Mouse (Mus musculus): Measurements from ENCODE around the gene Plppr5. TPM values are rescaled to one million over a fixed set of nuclear protein-coding genes. Genes with fewer than 3 reads are reported as not detected.

The Plppr5 gene
- total RNA-seq (2021), result 10 to 100 TPM; 51.5 to 52.9 TPM
- long read RNA-seq, experiment 1, full-length matches to known transcripts, result 49 of 61 reads
- long read RNA-seq, experiment 1, partial matches to known transcripts, result 1 of 61 reads
- long read RNA-seq, experiment 1, other reads (novel, unspliced or antisense), result 11 of 61 reads
- long read RNA-seq, experiment 2, full-length matches to known transcripts, result 63 of 72 reads
- long read RNA-seq, experiment 2, partial matches to known transcripts, result 3 of 72 reads
- long read RNA-seq, experiment 2, other reads (novel, unspliced or antisense), result 6 of 72 reads

GRCm38 (mm10) chr3:117574529-117575252 lies at the start of gene Plppr5:
TSS of gene Plppr5 (plus strand) at chr3:117574836.
- peak; percentile 56 to 69 for DNase-seq (ENCODE audit: low spot score in 2 of 2)
- intact Hi-C loops (cut with DNase I), result loop anchor here (5.0 to 10.0 kb wide), 3 partner anchors 53 to 420 kb away; no protein-coding TSS in a partner anchor

DNA sequence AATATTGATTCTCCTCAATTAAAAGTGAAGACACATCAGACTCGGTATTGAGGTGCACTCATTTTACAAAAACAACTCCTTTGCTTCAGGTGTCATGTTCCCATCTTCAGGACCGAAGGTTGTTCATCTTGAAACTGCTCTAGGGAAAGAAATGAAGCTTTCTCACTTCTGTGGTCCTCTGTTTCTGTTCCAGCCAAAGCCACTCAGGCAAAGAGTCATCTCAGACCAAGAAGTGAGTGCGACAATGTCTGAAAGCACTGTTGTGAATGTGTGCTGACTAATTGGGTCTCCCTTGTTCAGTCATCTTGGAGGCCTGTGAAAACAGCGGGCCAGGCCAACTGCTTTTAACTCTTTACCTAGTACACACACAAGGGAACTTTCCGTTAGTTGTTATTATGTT lies 24.7 kb upstream of the Plppr5 start:
- intact Hi-C loops (cut with DNase I), result no loop called here
- no peak for DNase-seq (ENCODE audit: low spot score in 2 of 2)

DNA sequence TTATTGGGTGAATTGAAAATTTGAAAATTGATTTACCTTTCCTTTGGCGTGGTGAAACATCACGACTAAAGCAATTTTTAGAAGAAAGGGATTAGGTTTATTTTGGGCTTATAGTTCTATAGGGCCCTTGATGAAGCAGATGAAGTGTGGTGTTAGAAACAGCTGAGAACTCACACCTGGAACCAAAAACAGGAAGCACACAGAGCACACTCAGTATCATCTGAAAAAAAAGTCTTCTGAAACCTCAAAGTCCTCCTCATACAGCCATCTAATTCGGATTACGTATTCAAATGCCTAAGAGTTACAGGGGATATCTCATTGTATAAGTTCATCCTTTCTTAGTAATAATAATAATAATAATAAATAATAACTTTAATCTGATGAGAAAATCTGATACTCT lies 24.1 kb upstream of the Plppr5 start:
- DNase-seq (ENCODE audit: low spot score in 2 of 2), result no peak
- intact Hi-C loops (cut with DNase I), result no loop called here

- DNase-seq (ENCODE audit: low spot score in 2 of 2), result no peak
- intact Hi-C loops (cut with DNase I), result no loop called here
Measured at GRCm38 (mm10) chr3:117556972-117557371, 17.7 kb upstream of the Plppr5 start.

DNA sequence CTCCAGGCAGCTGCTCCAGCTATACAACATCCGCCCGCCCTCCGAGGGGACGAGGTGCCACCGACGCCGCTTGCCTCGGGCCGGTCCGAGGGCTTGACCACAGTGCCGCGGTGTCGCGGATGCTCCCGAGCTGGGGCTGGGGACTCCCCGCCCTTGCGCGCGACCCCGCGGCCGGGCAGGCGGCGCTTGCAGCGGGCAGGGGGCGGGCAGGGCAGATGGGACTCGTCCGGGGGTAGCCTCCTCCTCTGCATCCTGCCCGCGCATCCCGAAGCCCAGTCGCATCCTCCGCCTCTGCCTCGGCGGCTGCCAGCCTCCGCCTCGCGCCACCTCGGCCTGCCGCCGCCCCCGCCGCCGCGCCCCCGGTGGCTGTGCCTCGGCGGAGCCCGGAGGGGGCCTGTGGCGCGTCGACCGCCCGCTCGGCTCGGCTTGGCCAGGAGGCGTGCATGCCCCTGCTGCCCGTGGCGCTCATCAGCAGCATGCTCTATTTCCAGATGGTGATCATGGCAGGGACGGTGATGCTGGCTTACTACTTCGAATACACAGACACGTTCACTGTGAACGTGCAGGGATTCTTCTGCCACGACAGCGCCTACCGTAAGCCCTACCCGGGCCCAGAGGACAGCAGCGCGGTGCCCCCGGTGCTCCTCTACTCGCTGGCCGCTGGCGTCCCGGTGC lies 754 bp downstream of the Plppr5 start:
- DNase-seq (ENCODE audit: low spot score in 2 of 2), result peak; percentile 51 to 69
- intact Hi-C loops (cut with DNase I), result loop anchor here (5.0 to 10.0 kb wide), 3 partner anchors 52 to 421 kb away; no protein-coding TSS in a partner anchor

DNA sequence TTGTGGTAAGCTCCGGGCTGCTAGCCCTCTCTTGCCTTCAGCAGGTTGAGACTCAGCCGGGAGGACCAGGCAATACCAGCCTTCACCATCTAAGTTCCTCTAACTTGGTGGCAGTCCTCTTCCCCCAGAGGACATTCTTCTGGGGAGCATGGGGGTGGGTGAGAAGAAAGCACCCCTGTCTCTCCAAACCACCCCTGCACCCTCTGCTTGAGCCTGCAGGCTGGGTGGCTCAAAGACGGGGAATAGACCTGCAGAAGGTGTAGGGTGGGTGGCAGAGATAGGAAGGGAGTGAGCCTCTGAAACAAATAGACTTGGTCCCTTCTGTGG lies 1.3 kb downstream of the Plppr5 start:
- intact Hi-C loops (cut with DNase I), result loop anchor here (5.0 to 10.0 kb wide), 3 partner anchors 51 to 421 kb away; no protein-coding TSS in a partner anchor

GRCm38 (mm10) chr3:117577349-117577748 lies 2.7 kb downstream of the Plppr5 start:
- intact Hi-C loops (cut with DNase I), result loop anchor here (5.0 to 10.0 kb wide), 3 partner anchors 50 to 423 kb away; no protein-coding TSS in a partner anchor
- DNase-seq (ENCODE audit: low spot score in 2 of 2), result peak; percentile 31 to 42

More for the DNA sequence above, 1.3 kb downstream of the Plppr5 start:
- no peak for DNase-seq (ENCODE audit: low spot score in 2 of 2)

- DNase-seq (ENCODE audit: low spot score in 2 of 2), result no peak
- intact Hi-C loops (cut with DNase I), result no loop called here
Measured at GRCm38 (mm10) chr3:117582628-117583027, 8.0 kb downstream of the Plppr5 start.

DNA sequence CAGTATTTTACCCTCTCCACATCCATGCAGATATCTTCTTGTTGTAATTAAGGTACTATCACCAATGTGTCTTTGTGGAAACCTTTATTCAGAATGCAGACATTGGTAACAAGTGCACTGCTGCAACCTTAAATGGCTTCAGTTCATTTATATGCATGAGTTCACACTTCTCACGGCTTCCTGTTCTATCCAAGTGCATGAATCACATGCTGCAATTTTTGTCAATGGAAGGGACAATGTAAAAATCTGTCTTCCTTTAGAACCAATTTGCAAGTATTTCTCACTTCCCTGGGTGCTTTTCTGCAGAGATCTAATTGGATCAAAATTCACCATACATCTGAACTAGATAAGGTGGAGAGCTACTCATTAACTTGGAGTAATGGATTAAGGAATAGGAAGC lies 27.8 kb downstream of the Plppr5 start:
- peak in 1 of 2 experiments; percentile 41 for DNase-seq (ENCODE audit: low spot score in 2 of 2)
- intact Hi-C loops (cut with DNase I), result no loop called here

GRCm38 (mm10) chr3:117603458-117603857 lies 28.8 kb downstream of the Plppr5 start:
- intact Hi-C loops (cut with DNase I), result no loop called here
- no peak for DNase-seq (ENCODE audit: low spot score in 2 of 2)

- no peak for DNase-seq (ENCODE audit: low spot score in 2 of 2)
- intact Hi-C loops (cut with DNase I), result no loop called here
Measured at GRCm38 (mm10) chr3:117606383-117606782, 31.7 kb downstream of the Plppr5 start.

DNA sequence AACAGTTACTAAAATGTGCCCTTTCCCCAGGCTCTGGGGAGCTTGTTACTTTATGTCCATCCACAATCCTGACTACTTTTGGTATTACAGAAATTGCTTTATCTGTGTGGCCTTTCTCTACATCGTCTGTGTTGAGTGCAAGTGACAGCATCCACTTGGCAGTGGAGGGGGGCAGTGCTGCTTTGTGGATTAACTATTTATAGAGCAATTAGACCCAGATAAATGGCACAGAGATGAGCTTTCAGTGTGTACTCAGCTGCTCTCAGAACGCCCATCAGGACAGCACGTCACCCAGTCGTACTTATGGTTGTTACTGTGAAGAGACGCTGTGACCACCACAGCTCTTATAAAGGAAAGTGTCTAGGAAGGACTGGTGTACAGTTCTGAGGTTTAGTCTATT lies 36.8 kb downstream of the Plppr5 start:
- DNase-seq (ENCODE audit: low spot score in 2 of 2), result no peak
- intact Hi-C loops (cut with DNase I), result no loop called here

- DNase-seq (ENCODE audit: low spot score in 2 of 2), result no peak
- intact Hi-C loops (cut with DNase I), result no loop called here
Measured at GRCm38 (mm10) chr3:117614856-117615255, 40.2 kb downstream of the Plppr5 start.

DNA sequence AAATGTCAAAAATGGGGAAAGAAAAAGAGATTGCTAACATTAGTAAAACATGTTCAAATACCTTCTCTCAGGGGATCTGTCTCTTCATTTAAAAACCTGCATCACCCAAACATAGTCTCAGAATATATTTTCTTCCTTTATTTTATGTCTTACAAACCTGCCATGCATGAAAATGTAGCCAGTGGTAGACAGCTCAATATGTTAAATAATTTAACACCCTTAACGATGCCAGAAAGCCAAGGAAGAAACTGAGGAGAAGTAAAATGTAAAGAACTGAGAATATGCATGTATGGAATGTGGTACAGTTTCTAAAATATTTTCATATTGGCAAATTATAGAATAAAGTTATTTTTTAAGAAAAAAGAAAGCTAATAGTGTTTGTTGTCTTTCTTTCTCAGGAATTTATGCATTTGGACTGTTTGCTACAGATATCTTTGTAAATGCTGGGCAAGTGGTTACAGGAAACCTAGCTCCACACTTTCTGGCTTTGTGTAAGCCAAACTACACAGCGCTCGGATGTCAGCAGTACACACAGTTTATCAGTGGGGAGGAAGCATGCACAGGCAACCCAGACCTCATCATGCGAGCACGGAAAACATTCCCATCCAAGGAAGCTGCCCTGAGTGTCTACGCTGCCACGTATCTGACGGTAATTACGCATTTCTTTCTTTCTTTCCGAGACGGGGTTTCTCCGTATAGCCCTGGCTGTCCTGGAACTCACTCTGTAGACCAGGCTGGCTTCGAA lies 50.8 kb downstream of the Plppr5 start:
- no peak for DNase-seq (ENCODE audit: low spot score in 2 of 2)
- intact Hi-C loops (cut with DNase I), result loop anchor here (5.0 kb wide), 1 partner anchor 48 kb away; no protein-coding TSS in a partner anchor

- intact Hi-C loops (cut with DNase I), result loop anchor here (5.0 kb wide), 1 partner anchor 51 kb away; no protein-coding TSS in a partner anchor
- DNase-seq (ENCODE audit: low spot score in 2 of 2), result peak; percentile 56 to 73
Measured at GRCm38 (mm10) chr3:117628799-117629198, 54.2 kb downstream of the Plppr5 start.

DNA sequence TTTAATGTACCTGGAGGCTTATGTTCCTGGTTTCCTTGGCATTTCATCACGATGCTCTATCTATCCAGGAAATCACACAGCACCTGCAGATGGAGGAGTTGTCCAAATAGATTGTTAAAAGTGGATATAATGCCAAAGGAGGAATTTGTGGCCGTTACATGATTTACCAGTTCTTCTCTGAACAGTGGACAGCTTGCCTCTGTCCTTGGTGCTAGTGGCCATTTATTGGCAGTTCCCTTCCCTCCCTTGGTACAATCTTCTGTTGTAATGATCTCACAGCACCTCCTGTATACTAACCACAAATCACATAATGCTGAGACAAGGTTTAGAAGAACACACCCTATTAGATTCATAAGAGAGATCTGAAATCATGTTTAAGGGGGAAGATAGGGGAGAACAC lies 55.7 kb downstream of the Plppr5 start:
- intact Hi-C loops (cut with DNase I), result no loop called here

GRCm38 (mm10) chr3:117648612-117649011 lies 74.0 kb downstream of the Plppr5 start:
- no peak for DNase-seq (ENCODE audit: low spot score in 2 of 2)
- intact Hi-C loops (cut with DNase I), result no loop called here

More for the DNA sequence above, 55.7 kb downstream of the Plppr5 start:
- DNase-seq (ENCODE audit: low spot score in 2 of 2), result no peak

GRCm38 (mm10) chr3:117664316-117664715 lies 89.7 kb downstream of the Plppr5 start:
- DNase-seq (ENCODE audit: low spot score in 2 of 2), result peak in 1 of 2 experiments; percentile 66
- intact Hi-C loops (cut with DNase I), result no loop called here

DNA sequence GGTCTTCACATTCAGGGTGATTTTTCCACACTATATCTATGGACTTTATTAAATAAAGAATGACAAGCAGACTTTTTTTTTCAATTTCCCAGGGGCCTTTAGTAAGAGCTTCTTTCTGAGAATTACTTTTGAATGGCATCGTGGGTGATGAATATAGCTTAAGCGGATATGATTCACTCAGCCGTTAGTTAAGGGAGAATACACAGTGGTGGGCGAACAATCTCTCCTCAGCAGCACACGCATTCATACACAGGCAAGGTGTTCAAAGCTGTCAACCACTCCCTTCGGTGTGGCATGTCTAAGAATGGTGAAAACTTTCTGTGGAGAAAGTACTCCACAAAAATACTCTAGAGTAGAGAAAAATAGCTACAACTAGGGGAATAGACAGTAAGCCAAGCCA lies 104.6 kb downstream of the Plppr5 start:
- DNase-seq (ENCODE audit: low spot score in 2 of 2), result no peak
- intact Hi-C loops (cut with DNase I), result no loop called here
